Mouse (Mus musculus) CD4-positive, CD25-positive, alpha-beta regulatory T cell, adult 2 months (primary cell): ENCODE results near the gene Fam53b.

Experiments used
- DNase-seq: peaks from one replicate; pipeline ENCODE4 v3.0.0-alpha.2; 2012; ENCODE audit warnings: low read depth, low spot score

The Fam53b gene

GRCm38 (mm10) chr7:132767999-132768370 lies 45.7 kb downstream of the Fam53b start:
- peak; percentile 72 for DNase-seq

- no peak for DNase-seq
These were observed 46.3 kb downstream of the Fam53b start for GRCm38 (mm10) chr7:132767233-132767998.

GRCm38 (mm10) chr7:132766235-132766871 lies 47.3 kb downstream of the Fam53b start:
- peak; percentile 52 for DNase-seq

GRCm38 (mm10) chr7:132765629-132766186 lies 48.0 kb downstream of the Fam53b start:
- peak; percentile 31 for DNase-seq

GRCm38 (mm10) chr7:132764896-132765491 lies 48.7 kb downstream of the Fam53b start:
- DNase-seq, result peak; percentile 71

- DNase-seq, result peak; percentile 31
These were observed 49.4 kb downstream of the Fam53b start for GRCm38 (mm10) chr7:132764314-132764713.

GRCm38 (mm10) chr7:132763911-132764310 lies 49.8 kb downstream of the Fam53b start:
- DNase-seq, result peak; percentile 23

- DNase-seq, result no peak
These were observed 50.3 kb downstream of the Fam53b start for GRCm38 (mm10) chr7:132763351-132763750.

GRCm38 (mm10) chr7:132761409-132761808 lies 52.3 kb downstream of the Fam53b start:
- no peak for DNase-seq

GRCm38 (mm10) chr7:132760589-132761180 lies 53.0 kb downstream of the Fam53b start:
- no peak for DNase-seq

GRCm38 (mm10) chr7:132759926-132760325 lies 53.8 kb downstream of the Fam53b start:
- no peak for DNase-seq

- DNase-seq, result no peak
These were observed 54.2 kb downstream of the Fam53b start for GRCm38 (mm10) chr7:132759405-132759891.

GRCm38 (mm10) chr7:132758875-132759274 lies 54.8 kb downstream of the Fam53b start:
- no peak for DNase-seq

GRCm38 (mm10) chr7:132756325-132756724 lies 57.4 kb downstream of the Fam53b start:
- no peak for DNase-seq

GRCm38 (mm10) chr7:132754389-132754750 lies 59.3 kb downstream of the Fam53b start:
- DNase-seq, result no peak

GRCm38 (mm10) chr7:132753518-132754388 lies 59.9 kb downstream of the Fam53b start:
- DNase-seq, result no peak

GRCm38 (mm10) chr7:132751716-132752115 lies 62.0 kb downstream of the Fam53b start:
- no peak for DNase-seq

- DNase-seq, result no peak
These were observed 64.2 kb downstream of the Fam53b start for GRCm38 (mm10) chr7:132749504-132749903.

GRCm38 (mm10) chr7:132748076-132748769 lies 65.5 kb downstream of the Fam53b start:
- no peak for DNase-seq

GRCm38 (mm10) chr7:132747096-132747495 lies 66.6 kb downstream of the Fam53b start:
- no peak for DNase-seq
